Mouse (Mus musculus): Measurements from ENCODE around the gene Egr2. TPM values are rescaled to one million over a fixed set of nuclear protein-coding genes. Genes with fewer than 3 reads are reported as not detected.

Gene Egr2
- polyA plus RNA-seq (2012; rRNA removed): 73.0 and 79.2 TPM in 2 replicates

DNA sequence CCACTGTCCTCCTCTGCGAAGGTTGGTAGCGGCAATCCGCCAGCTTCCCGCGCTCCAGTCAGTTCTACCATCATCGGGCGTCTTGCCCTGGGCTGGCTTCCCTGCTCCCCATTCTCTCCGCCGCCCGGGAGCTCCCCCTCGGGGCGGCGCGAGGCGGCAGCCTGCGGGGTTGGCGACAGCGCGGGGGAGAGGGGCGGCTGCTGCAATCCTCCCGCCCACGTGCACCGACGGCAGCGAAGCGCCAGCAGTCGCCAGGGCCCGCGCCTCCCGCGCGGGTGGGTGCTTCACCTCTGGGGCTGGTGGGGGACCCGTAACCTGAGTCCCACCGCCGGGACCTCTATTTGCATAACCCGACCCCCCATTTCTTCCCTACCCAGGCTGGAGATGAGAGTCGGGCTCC, at the start of gene Egr2:
TSS of gene Egr2 (plus strand) at position 220 of the 400 bp plus-strand sequence.
- Histone ChIP-seq H3K27me3 (ENCODE audit: control insufficient read depth, insufficient read depth, low read length) (peaks cover 14% of the 10 kb centered on the region), H3K36me3 (ENCODE audit: control insufficient read depth, insufficient read depth, low read length) (no peaks in the 10 kb centered on the region), H3K4me3 (ENCODE audit: control insufficient read depth, insufficient read depth, low read length) (peak within 1 kb of the TSS; percentile 56), H3K4me1 (replicated peaks; ENCODE audit: control insufficient read depth, insufficient read depth, low read length) (peaks cover 26% of the 10 kb centered on the region), H3K27ac (ENCODE audit: control insufficient read depth, insufficient read depth, low read length) (peak within 1 kb of the TSS; percentile 73; the same call in 1 of the 2 replicates)
- WGBS: 3% methylated on average over 37 of the region's 37 CpGs
- 0 out of 2 replicates have a peak, but pooled peaks have one; percentile 22 for TF ChIP-seq CTCF (IDR thresholded peaks at IDR 0.05; ENCODE audit: borderline replicate concordance, control insufficient read depth, extremely low read depth, insufficient read depth, low read length, poor library complexity)
- no peak for TF ChIP-seq POLR2A (IDR thresholded peaks at IDR 0.05; ENCODE audit: control insufficient read depth, extremely low read depth, insufficient read depth, low read length, poor library complexity)
- DNase-seq: peak; percentile 65

- DNase-seq: no peak
- WGBS: 43% methylated on average over 7 of the region's 7 CpGs
- Histone ChIP-seq H3K27me3 (ENCODE audit: control insufficient read depth, insufficient read depth, low read length) (no peaks in the 10 kb centered on the region), H3K4me3 (ENCODE audit: control insufficient read depth, insufficient read depth, low read length) (no peak overlapping the region), H3K4me1 (replicated peaks; ENCODE audit: control insufficient read depth, insufficient read depth, low read length) (no peaks in the 10 kb centered on the region), H3K27ac (ENCODE audit: control insufficient read depth, insufficient read depth, low read length) (no peak overlapping the region), H3K36me3 (ENCODE audit: control insufficient read depth, insufficient read depth, low read length) (no peaks in the 10 kb centered on the region)
- TF ChIP-seq POLR2A (IDR thresholded peaks at IDR 0.05; ENCODE audit: control insufficient read depth, extremely low read depth, insufficient read depth, low read length, poor library complexity): no peak
Measured at GRCm38 (mm10) chr10:67487496-67487895, 47.8 kb upstream of the Egr2 start.

- WGBS: 67% methylated on average over 6 of the region's 6 CpGs
- no peak for DNase-seq
Measured at GRCm38 (mm10) chr10:67489836-67490235, 45.4 kb upstream of the Egr2 start.

DNA sequence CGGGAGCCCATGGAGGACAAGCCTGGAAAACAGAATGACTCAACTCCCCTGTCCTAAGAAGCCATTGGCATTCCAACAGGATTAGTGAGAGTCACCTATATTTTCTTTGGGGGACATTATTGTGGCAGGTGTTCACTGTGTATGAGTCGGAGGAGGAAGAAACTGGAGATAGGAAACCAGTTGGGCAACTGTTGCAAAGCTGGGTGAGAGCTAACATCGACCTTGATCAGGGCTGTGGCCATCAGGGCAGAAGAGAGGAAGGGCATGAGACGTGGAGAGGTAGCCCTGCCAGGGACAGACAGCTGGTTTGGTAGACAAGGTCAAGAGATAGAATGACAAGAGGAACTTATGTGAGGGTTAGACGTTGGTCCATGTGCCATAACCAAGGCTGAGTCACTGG, 44.6 kb upstream of the Egr2 start:
- TF ChIP-seq CTCF (IDR thresholded peaks at IDR 0.05; ENCODE audit: borderline replicate concordance, control insufficient read depth, extremely low read depth, insufficient read depth, low read length, poor library complexity) (no peak), POLR2A (IDR thresholded peaks at IDR 0.05; ENCODE audit: control insufficient read depth, extremely low read depth, insufficient read depth, low read length, poor library complexity) (no peak)
- 57% methylated on average over 5 of the region's 5 CpGs for WGBS
- Histone ChIP-seq H3K4me1 (replicated peaks; ENCODE audit: control insufficient read depth, insufficient read depth, low read length) (no peaks in the 10 kb centered on the region), H3K27ac (ENCODE audit: control insufficient read depth, insufficient read depth, low read length) (no peak overlapping the region), H3K4me3 (ENCODE audit: control insufficient read depth, insufficient read depth, low read length) (no peak overlapping the region), H3K36me3 (ENCODE audit: control insufficient read depth, insufficient read depth, low read length) (no peaks in the 10 kb centered on the region), H3K27me3 (ENCODE audit: control insufficient read depth, insufficient read depth, low read length) (no peaks in the 10 kb centered on the region)
- no peak for DNase-seq

More at GRCm38 (mm10) chr10:67489836-67490235, 45.4 kb upstream of the Egr2 start:
- H3K4me1 ChIP-seq (replicated peaks; ENCODE audit: control insufficient read depth, insufficient read depth, low read length): no peaks in the 10 kb centered on the region
- no peak overlapping the region for H3K27ac ChIP-seq (ENCODE audit: control insufficient read depth, insufficient read depth, low read length)
- no peaks in the 10 kb centered on the region for H3K36me3 ChIP-seq (ENCODE audit: control insufficient read depth, insufficient read depth, low read length)
- no peak overlapping the region for H3K4me3 ChIP-seq (ENCODE audit: control insufficient read depth, insufficient read depth, low read length)
- no peaks in the 10 kb centered on the region for H3K27me3 ChIP-seq (ENCODE audit: control insufficient read depth, insufficient read depth, low read length)
- TF ChIP-seq POLR2A (IDR thresholded peaks at IDR 0.05; ENCODE audit: control insufficient read depth, extremely low read depth, insufficient read depth, low read length, poor library complexity) (no peak), CTCF (IDR thresholded peaks at IDR 0.05; ENCODE audit: borderline replicate concordance, control insufficient read depth, extremely low read depth, insufficient read depth, low read length, poor library complexity) (no peak)

DNA sequence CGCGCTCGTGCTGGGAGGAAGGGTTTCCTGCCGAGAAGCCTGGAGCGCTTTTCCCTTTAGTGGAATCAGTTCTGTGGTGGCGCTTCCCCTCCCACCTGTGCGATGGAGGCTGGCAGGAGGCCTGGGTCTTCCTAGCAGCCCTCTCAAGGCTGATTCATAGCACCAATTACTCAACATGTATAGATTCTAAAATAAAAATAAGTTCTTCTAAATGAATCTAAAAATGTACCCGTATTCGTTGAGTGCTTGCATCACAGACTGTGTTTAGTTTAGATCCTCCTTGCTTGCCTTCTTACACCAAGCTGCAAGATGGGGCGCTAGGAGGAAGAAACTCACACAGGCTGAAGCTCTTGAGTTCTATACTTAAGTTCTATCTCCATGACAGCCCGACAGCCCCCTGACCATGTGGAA, 43.1 kb upstream of the Egr2 start:
- no peak for DNase-seq
- 94% methylated on average over 11 of the region's 11 CpGs for WGBS

GRCm38 (mm10) chr10:67493556-67493955, 41.7 kb upstream of the Egr2 start:
- Histone ChIP-seq H3K27me3 (ENCODE audit: control insufficient read depth, insufficient read depth, low read length) (no peaks in the 10 kb centered on the region), H3K4me3 (ENCODE audit: control insufficient read depth, insufficient read depth, low read length) (no peak overlapping the region), H3K36me3 (ENCODE audit: control insufficient read depth, insufficient read depth, low read length) (no peaks in the 10 kb centered on the region), H3K27ac (ENCODE audit: control insufficient read depth, insufficient read depth, low read length) (no peak overlapping the region), H3K4me1 (replicated peaks; ENCODE audit: control insufficient read depth, insufficient read depth, low read length) (peaks cover 10% of the 10 kb centered on the region)
- 87% methylated on average over 8 of the region's 8 CpGs for WGBS
- DNase-seq: no peak
- TF ChIP-seq POLR2A (IDR thresholded peaks at IDR 0.05; ENCODE audit: control insufficient read depth, extremely low read depth, insufficient read depth, low read length, poor library complexity) (no peak), CTCF (IDR thresholded peaks at IDR 0.05; ENCODE audit: borderline replicate concordance, control insufficient read depth, extremely low read depth, insufficient read depth, low read length, poor library complexity) (no peak)

More for the DNA sequence above, 43.1 kb upstream of the Egr2 start:
- Histone ChIP-seq H3K27me3 (ENCODE audit: control insufficient read depth, insufficient read depth, low read length) (no peaks in the 10 kb centered on the region), H3K36me3 (ENCODE audit: control insufficient read depth, insufficient read depth, low read length) (no peaks in the 10 kb centered on the region), H3K27ac (ENCODE audit: control insufficient read depth, insufficient read depth, low read length) (no peak overlapping the region), H3K4me3 (ENCODE audit: control insufficient read depth, insufficient read depth, low read length) (no peak overlapping the region), H3K4me1 (replicated peaks; ENCODE audit: control insufficient read depth, insufficient read depth, low read length) (peaks cover 2% of the 10 kb centered on the region; the same call in 1 of the 2 replicates)
- TF ChIP-seq POLR2A (IDR thresholded peaks at IDR 0.05; ENCODE audit: control insufficient read depth, extremely low read depth, insufficient read depth, low read length, poor library complexity): no peak
- TF ChIP-seq CTCF (IDR thresholded peaks at IDR 0.05; ENCODE audit: borderline replicate concordance, control insufficient read depth, extremely low read depth, insufficient read depth, low read length, poor library complexity): no peak

All from thymus, adult 2 months (tissue).